Mouse (Mus musculus): ENCODE results near the gene Mcam. TPM values are rescaled to one million over a fixed set of nuclear protein-coding genes. Genes with fewer than 3 reads are reported as not detected.

Mcam gene
- polyA plus RNA-seq, 1 experiment: not detected

GRCm38 (mm10) chr9:44094737-44095136 lies 39.5 kb upstream of the Mcam start:
- TF ChIP-seq GATA1 (IDR thresholded peaks at IDR 0.05; ENCODE audit: borderline replicate concordance, low read length) (no peak), FLI1 (IDR thresholded peaks at IDR 0.05; ENCODE audit: low read length) (no peak)
- Histone ChIP-seq H3K4me3 (replicated peaks) (no peak overlapping the region), H3K4me1 (peaks cover 34% of the 10 kb centered on the region), H3K27me3 (replicated peaks) (no peaks in the 10 kb centered on the region), H3K9me3 (no peaks in the 10 kb centered on the region), H3K36me3 (replicated peaks; ENCODE audit: low read length) (peaks cover 28% of the 10 kb centered on the region)

DNA sequence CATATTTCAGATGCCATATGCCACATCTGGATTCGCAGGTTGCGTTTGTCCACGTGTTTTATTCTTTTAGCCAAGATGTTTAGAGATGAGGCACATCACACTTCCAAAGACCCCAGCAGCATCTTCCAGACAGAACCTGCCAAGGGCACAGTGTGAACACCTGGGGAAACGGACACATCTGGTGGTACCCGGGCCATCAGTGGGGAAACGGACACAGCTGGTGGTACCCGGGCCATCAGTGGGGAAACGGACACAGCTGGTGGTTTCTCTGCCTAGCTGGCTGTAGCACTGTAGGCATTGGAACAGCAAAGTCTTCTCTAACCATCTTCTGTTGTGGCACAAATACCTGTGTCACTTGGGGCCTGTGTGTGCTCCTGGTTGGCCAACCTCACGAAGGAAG lies 38.5 kb upstream of the Mcam start:
- no peak overlapping the region for H3K4me3 ChIP-seq (replicated peaks)
- H3K4me1 ChIP-seq: peaks cover 33% of the 10 kb centered on the region
- H3K27me3 ChIP-seq (replicated peaks): no peaks in the 10 kb centered on the region
- H3K9me3 ChIP-seq: no peaks in the 10 kb centered on the region
- peaks cover 26% of the 10 kb centered on the region for H3K36me3 ChIP-seq (replicated peaks; ENCODE audit: low read length)
- TF ChIP-seq FLI1 (IDR thresholded peaks at IDR 0.05; ENCODE audit: low read length): no peak

GRCm38 (mm10) chr9:44096536-44096935 lies 37.7 kb upstream of the Mcam start:
- Histone ChIP-seq H3K4me1 (peaks cover 37% of the 10 kb centered on the region), H3K4me3 (replicated peaks) (no peak overlapping the region), H3K36me3 (replicated peaks; ENCODE audit: low read length) (peaks cover 21% of the 10 kb centered on the region), H3K9me3 (no peaks in the 10 kb centered on the region), H3K27me3 (replicated peaks) (no peaks in the 10 kb centered on the region)
- TF ChIP-seq GATA1 (IDR thresholded peaks at IDR 0.05; ENCODE audit: borderline replicate concordance, low read length) (no peak), FLI1 (IDR thresholded peaks at IDR 0.05; ENCODE audit: low read length) (no peak)

DNA sequence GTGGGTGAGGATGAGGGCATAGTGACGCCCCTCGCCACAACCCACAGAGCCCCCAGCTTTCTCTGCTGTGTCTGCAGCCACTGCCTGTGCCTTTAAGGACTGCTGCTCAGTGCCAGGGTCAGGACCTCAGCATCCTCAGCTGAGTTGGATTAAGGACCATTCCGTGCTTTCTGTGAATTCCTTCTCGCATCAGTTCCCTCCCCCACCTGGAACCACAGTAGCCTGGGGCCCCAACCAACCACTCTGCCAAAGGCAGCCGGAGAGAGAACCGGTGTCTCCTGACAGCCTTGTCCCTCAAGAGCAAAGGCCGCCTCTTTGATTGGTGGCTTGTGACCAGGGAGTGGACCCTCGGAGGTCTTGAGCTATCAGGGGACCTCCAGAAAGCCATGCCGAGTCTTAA lies 32.8 kb upstream of the Mcam start, which contains the start of gene Mfrp:
TSS of gene Mfrp (plus strand) at position 240 of the 400 bp plus-strand sequence.
- Histone ChIP-seq H3K36me3 (replicated peaks; ENCODE audit: low read length) (peaks cover 37% of the 10 kb centered on the region), H3K4me3 (replicated peaks) (no peak within 1 kb of the TSS), H3K9me3 (no peaks in the 10 kb centered on the region), H3K27me3 (replicated peaks) (peaks cover 2% of the 10 kb centered on the region), H3K4me1 (peaks cover 24% of the 10 kb centered on the region; the same call in 1 of the 2 replicates)
- TF ChIP-seq GATA1 (IDR thresholded peaks at IDR 0.05; ENCODE audit: borderline replicate concordance, low read length) (no peak), FLI1 (IDR thresholded peaks at IDR 0.05; ENCODE audit: low read length) (no peak)

GRCm38 (mm10) chr9:44104881-44105280 lies 29.4 kb upstream of the Mcam start:
- H3K9me3 ChIP-seq: no peaks in the 10 kb centered on the region
- peaks cover 47% of the 10 kb centered on the region for H3K4me1 ChIP-seq
- H3K4me3 ChIP-seq (replicated peaks): no peak overlapping the region
- H3K36me3 ChIP-seq (replicated peaks; ENCODE audit: low read length): peaks cover 65% of the 10 kb centered on the region
- H3K27me3 ChIP-seq (replicated peaks): peaks cover 2% of the 10 kb centered on the region
- TF ChIP-seq FLI1 (IDR thresholded peaks at IDR 0.05; ENCODE audit: low read length) (no peak), GATA1 (IDR thresholded peaks at IDR 0.05; ENCODE audit: borderline replicate concordance, low read length) (no peak)

DNA sequence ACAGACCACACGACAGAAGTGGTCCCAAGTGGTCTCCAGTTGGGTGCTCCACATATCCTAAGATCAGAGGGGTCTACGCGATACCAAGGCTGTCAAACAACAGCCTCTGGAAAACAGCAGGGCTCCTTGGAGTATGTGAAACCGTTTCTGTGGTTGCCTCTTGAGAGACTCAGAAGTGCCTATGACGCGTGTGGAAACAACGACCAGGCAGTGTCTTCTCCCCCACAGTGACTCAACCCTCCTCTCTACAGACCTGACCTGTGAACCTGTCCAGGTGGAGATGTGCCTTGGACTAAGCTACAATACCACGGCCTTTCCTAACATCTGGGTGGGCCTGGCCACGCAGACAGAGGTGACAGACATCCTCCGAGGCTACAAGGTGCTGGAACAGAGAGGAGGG lies 28.5 kb upstream of the Mcam start:
- peaks cover 72% of the 10 kb centered on the region for H3K36me3 ChIP-seq (replicated peaks; ENCODE audit: low read length)

DNA sequence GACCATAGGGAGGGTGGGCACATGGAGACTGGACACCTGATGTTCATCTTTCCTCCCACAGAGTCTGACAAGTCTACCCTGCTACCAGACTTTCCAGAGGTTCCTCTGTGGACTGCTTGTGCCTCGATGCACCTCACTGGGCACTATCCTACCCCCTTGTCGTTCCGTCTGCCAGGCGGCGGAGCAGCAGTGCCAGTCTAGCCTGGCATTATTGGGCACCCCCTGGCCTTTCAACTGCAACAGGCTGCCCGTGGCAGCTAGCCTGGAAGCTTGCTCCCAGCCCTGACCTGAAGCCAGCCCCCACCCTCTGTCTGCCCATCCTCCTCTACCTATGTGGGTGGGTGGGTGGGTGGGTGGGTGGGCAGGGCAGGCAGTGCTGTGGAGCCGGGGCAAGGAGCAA lies 28.1 kb upstream of the Mcam start:
- Histone ChIP-seq H3K9me3 (no peaks in the 10 kb centered on the region), H3K4me1 (peaks cover 52% of the 10 kb centered on the region), H3K27me3 (replicated peaks) (peaks cover 2% of the 10 kb centered on the region), H3K4me3 (replicated peaks) (no peak overlapping the region), H3K36me3 (replicated peaks; ENCODE audit: low read length) (peaks cover 72% of the 10 kb centered on the region)
- TF ChIP-seq FLI1 (IDR thresholded peaks at IDR 0.05; ENCODE audit: low read length) (no peak), GATA1 (IDR thresholded peaks at IDR 0.05; ENCODE audit: borderline replicate concordance, low read length) (no peak)

More for the DNA sequence above, 28.5 kb upstream of the Mcam start:
- peaks cover 52% of the 10 kb centered on the region for H3K4me1 ChIP-seq
- no peak for TF ChIP-seq GATA1 (IDR thresholded peaks at IDR 0.05; ENCODE audit: borderline replicate concordance, low read length)
- no peak for TF ChIP-seq FLI1 (IDR thresholded peaks at IDR 0.05; ENCODE audit: low read length)
- no peaks in the 10 kb centered on the region for H3K9me3 ChIP-seq
- H3K4me3 ChIP-seq (replicated peaks): no peak overlapping the region
- H3K27me3 ChIP-seq (replicated peaks): peaks cover 2% of the 10 kb centered on the region

- no peaks in the 10 kb centered on the region for H3K9me3 ChIP-seq
- TF ChIP-seq GATA1 (IDR thresholded peaks at IDR 0.05; ENCODE audit: borderline replicate concordance, low read length): no peak
- no peak for TF ChIP-seq FLI1 (IDR thresholded peaks at IDR 0.05; ENCODE audit: low read length)
- peaks cover 70% of the 10 kb centered on the region for H3K36me3 ChIP-seq (replicated peaks; ENCODE audit: low read length)
- peaks cover 50% of the 10 kb centered on the region for H3K4me1 ChIP-seq
- no peak overlapping the region for H3K4me3 ChIP-seq (replicated peaks)
- H3K27me3 ChIP-seq (replicated peaks): peaks cover 2% of the 10 kb centered on the region
These were observed 27.7 kb upstream of the Mcam start for GRCm38 (mm10) chr9:44106596-44106995.

GRCm38 (mm10) chr9:44107110-44107509 lies 27.2 kb upstream of the Mcam start, which contains the start of gene C1qtnf5:
C1qtnf5 (plus strand) TSS chr9:44107245.
- H3K4me3 ChIP-seq (replicated peaks): no peak within 1 kb of the TSS
- peaks cover 2% of the 10 kb centered on the region for H3K27me3 ChIP-seq (replicated peaks)
- no peaks in the 10 kb centered on the region for H3K9me3 ChIP-seq
- peaks cover 55% of the 10 kb centered on the region for H3K4me1 ChIP-seq
- TF ChIP-seq GATA1 (IDR thresholded peaks at IDR 0.05; ENCODE audit: borderline replicate concordance, low read length) (no peak), FLI1 (IDR thresholded peaks at IDR 0.05; ENCODE audit: low read length) (no peak)
- H3K36me3 ChIP-seq (replicated peaks; ENCODE audit: low read length): peaks cover 65% of the 10 kb centered on the region

DNA sequence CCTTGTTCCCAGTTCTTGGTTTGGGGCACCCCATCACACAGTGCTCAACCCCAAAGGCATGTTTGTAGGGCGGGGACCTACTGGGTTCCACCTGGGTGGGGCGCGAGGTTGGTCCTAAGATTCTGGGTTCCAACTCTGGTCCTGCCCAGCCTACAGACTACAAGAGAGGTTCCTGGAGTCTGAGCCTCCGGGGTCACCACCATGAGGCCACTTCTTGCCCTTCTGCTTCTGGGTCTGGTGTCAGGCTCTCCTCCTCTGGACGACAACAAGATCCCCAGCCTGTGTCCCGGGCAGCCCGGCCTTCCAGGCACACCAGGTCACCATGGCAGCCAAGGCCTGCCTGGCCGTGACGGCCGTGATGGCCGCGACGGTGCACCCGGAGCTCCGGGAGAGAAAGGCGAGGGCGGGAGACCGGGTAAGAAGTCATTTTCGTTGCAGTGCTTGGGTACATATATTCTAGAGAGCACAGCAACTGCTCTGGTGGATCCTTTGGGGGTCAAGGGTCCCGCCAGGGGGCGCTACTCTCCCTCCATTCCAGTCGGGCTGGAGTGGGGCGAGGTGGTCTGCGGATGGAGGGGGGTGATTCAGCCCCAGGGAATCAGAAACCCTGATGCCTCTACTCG lies 26.6 kb upstream of the Mcam start:
- H3K9me3 ChIP-seq: no peaks in the 10 kb centered on the region
- H3K27me3 ChIP-seq (replicated peaks): peaks cover 2% of the 10 kb centered on the region
- peaks cover 64% of the 10 kb centered on the region for H3K36me3 ChIP-seq (replicated peaks; ENCODE audit: low read length)
- peaks cover 59% of the 10 kb centered on the region for H3K4me1 ChIP-seq
- no peak overlapping the region for H3K4me3 ChIP-seq (replicated peaks)
- TF ChIP-seq FLI1 (IDR thresholded peaks at IDR 0.05; ENCODE audit: low read length) (no peak), GATA1 (IDR thresholded peaks at IDR 0.05; ENCODE audit: borderline replicate concordance, low read length) (no peak)

Data from megakaryocyte, embryonic 14.5 days (primary cell).